Mouse (Mus musculus) thymus, adult 2 months (tissue): Measurements from ENCODE around the gene Cfd. TPM values are rescaled to one million over a fixed set of nuclear protein-coding genes. Genes with fewer than 3 reads are reported as not detected.

Experiments
- DNase-seq: peaks from one replicate; pipeline ENCODE4 v3.0.0; 2021
- H3K27ac ChIP-seq: fragments of 200-500 bp; 2 replicates; pipeline ENCODE4 v1.5.1; 2012; ENCODE audit warnings: low read length, control low read depth; ENCODE audit not compliant: control insufficient read depth, insufficient read depth
- H3K27me3 ChIP-seq: fragments of 200-500 bp; 2 replicates; pipeline ENCODE4 v1.6.1; 2012; ENCODE audit warnings: mild to moderate bottlenecking, low read length, moderate library complexity, mixed read lengths; ENCODE audit not compliant: control insufficient read depth, insufficient read depth
- H3K36me3 ChIP-seq: fragments of 200-500 bp; 2 replicates; pipeline ENCODE4 v1.6.1; 2012; ENCODE audit warnings: mild to moderate bottlenecking, low read length, moderate library complexity; ENCODE audit not compliant: control insufficient read depth, insufficient read depth
- H3K4me1 ChIP-seq: fragments of 200-500 bp; replicated peaks from 2 replicates; pipeline ENCODE4 v1.6.1; 2012; ENCODE audit warnings: low read length; ENCODE audit not compliant: control insufficient read depth, insufficient read depth
- H3K4me3 ChIP-seq: fragments of 200-500 bp; 2 replicates; pipeline ENCODE4 v1.5.1; 2012; ENCODE audit warnings: mild to moderate bottlenecking, low read length, control low read depth, moderate library complexity; ENCODE audit not compliant: control insufficient read depth, insufficient read depth
- CTCF ChIP-seq: fragments of 200-500 bp; IDR thresholded peaks from 2 replicates; pipeline ENCODE4 v1.5.1; 2012; ENCODE audit warnings: mild to moderate bottlenecking, control low read depth, low read length, moderate library complexity, borderline replicate concordance; ENCODE audit not compliant: control insufficient read depth, poor library complexity, insufficient read depth; ENCODE audit errors: extremely low read depth
- POLR2A ChIP-seq: fragments of 200-500 bp; IDR thresholded peaks from 2 replicates; pipeline ENCODE4 v1.6.1; 2012; ENCODE audit warnings: mild to moderate bottlenecking, low read length, control low read depth, moderate library complexity; ENCODE audit not compliant: control insufficient read depth, poor library complexity, insufficient read depth; ENCODE audit errors: extremely low read depth
- WGBS: fragments of 180-500 bp; shearing (Covaris S2); methylation state at CpG from one replicate; pipeline ENCODE4 v1.1.7; 2018; 5-methylcytosine and 5-hydroxymethylcytosine counted together
- polyA plus RNA-seq: library from polyadenylated mRNA; depleted of rRNA; stranded (reverse); fragments of >200 nt; gene quantifications from 2 replicates; pipeline ENCODE4 v1.2.3, GENCODE M21; 2012; rRNA removed

The Cfd gene
- polyA plus RNA-seq, 1 experiment, result 1,248 TPM

DNA sequence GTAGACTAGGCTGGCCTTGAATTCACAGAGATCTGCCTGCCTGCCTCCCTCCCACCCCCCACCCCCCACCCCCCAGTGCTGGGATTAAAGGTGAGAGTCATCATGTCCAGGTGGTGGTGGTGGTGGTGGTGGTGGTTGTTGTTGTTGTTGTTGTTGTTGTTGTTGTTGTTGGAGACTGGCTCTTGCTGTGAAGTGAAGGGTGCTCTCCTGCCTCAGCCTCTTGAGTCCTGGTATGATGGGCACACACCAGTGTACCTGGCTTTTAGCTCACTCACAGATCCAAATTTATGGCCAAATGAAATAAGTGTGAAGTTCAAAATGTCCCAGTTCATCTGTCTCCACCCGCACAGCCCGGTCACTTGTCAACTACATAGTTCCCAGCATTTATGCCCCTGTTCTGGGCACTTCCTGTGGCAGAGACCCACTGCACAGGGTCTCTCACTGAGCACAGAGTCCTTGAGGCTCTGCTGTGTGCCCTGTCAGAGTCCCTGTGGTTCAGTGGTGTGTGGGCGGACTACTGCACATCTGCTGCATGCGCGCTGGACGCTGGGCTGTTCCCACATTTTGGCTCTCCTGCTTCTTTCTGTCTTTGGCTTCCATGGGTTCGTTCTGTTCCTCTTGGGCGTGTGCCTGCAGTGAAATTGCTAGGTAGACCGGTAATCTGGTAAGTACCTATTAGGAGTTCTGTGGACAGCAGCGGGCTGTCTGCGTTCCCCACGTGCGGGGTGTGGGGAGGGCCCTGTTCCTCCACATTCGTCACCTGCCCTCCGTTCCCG lies 44.3 kb downstream of the Cfd start:
- WGBS, result 97% methylated on average over 16 of the region's 16 CpGs
- DNase-seq, result no peak

GRCm38 (mm10) chr10:79936284-79936910 lies 45.7 kb downstream of the Cfd start:
- no peak for DNase-seq
- no peak for TF ChIP-seq CTCF
- TF ChIP-seq POLR2A, result no peak
- 25% methylated on average over 10 of the region's 10 CpGs for WGBS
- Histone ChIP-seq H3K36me3 (no peaks in the 10 kb centered on the region), H3K4me1 (peaks cover 16% of the 10 kb centered on the region), H3K4me3 (no peak overlapping the region), H3K27me3 (no peaks in the 10 kb centered on the region), H3K27ac (no peak overlapping the region)

More for the DNA sequence above, 44.3 kb downstream of the Cfd start:
- H3K36me3 ChIP-seq, result no peaks in the 10 kb centered on the region
- H3K27me3 ChIP-seq, result no peaks in the 10 kb centered on the region
- no peak overlapping the region for H3K4me3 ChIP-seq
- no peak for TF ChIP-seq POLR2A
- TF ChIP-seq CTCF, result no peak
- peaks cover 14% of the 10 kb centered on the region for H3K4me1 ChIP-seq
- no peak overlapping the region for H3K27ac ChIP-seq

DNA sequence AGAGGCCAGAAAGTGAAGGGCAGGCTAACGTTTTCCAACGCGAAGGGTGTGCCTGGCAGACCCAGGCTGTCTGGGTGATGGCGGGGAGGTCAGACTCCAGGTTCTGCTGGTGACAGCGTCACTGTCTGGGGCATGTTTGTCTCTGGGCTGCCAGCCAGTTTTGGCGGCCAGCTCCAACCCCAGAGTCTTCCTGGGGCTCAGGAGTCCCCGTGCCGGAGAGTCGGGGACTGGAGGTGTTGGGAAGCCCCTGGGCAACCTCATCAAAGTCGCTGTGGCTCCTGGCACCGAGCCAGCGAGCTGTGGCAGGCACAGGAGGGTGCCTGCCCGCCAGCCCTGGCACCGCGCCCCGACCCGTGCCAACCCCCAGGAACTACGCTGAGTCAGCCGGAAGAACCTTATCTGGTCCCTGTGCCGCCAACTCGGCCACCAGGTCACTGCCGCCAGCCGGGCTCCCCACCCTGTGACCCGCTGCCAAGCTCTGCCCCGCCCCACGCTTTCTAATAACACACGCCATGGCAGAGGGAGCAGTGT lies 46.3 kb downstream of the Cfd start:
- H3K36me3 ChIP-seq, result no peaks in the 10 kb centered on the region
- no peak for TF ChIP-seq POLR2A
- TF ChIP-seq CTCF, result no peak
- no peak overlapping the region for H3K4me3 ChIP-seq
- H3K27ac ChIP-seq, result no peak overlapping the region
- peak; percentile 58 for DNase-seq
- H3K27me3 ChIP-seq, result no peaks in the 10 kb centered on the region
- WGBS, result 2% methylated on average over 27 of the region's 27 CpGs
- H3K4me1 ChIP-seq, result peaks cover 16% of the 10 kb centered on the region

- TF ChIP-seq CTCF (no peak), POLR2A (no peak)
- Histone ChIP-seq H3K4me1 (peaks cover 16% of the 10 kb centered on the region), H3K27ac (no peak overlapping the region), H3K4me3 (no peak overlapping the region), H3K27me3 (no peaks in the 10 kb centered on the region), H3K36me3 (no peaks in the 10 kb centered on the region)
- 67% methylated on average over 11 of the region's 11 CpGs for WGBS
- DNase-seq, result no peak
Observed at GRCm38 (mm10) chr10:79937775-79938526, 47.3 kb downstream of the Cfd start.

- TF ChIP-seq CTCF (no peak), POLR2A (no peak)
- 15% methylated on average over 7 of the region's 7 CpGs for WGBS
- H3K27ac ChIP-seq, result no peak overlapping the region
Observed at GRCm38 (mm10) chr10:79940749-79941148, 50.1 kb downstream of the Cfd start.

More at GRCm38 (mm10) chr10:79940749-79941148, 50.1 kb downstream of the Cfd start:
- peaks cover 16% of the 10 kb centered on the region for H3K4me1 ChIP-seq
- DNase-seq, result no peak
- H3K36me3 ChIP-seq, result no peaks in the 10 kb centered on the region
- no peaks in the 10 kb centered on the region for H3K27me3 ChIP-seq
- H3K4me3 ChIP-seq, result no peak overlapping the region

Other genes starting within 250 kb of the Cfd start
- 0.18 and 0.23 TPM in 2 replicates for gene Odf3l2, start 245.1 kb upstream of the Cfd start, polyA plus RNA-seq
- gene Madcam1, start 226.3 kb upstream of the Cfd start, polyA plus RNA-seq, result 2.9 and 4.0 TPM in 2 replicates
- gene Tpgs1, start 221.5 kb upstream of the Cfd start, polyA plus RNA-seq, result 92.1 and 92.3 TPM in 2 replicates
- gene Cdc34, start 208.7 kb upstream of the Cfd start, polyA plus RNA-seq, result 309 and 321 TPM in 2 replicates
- gene Gzmm, start 201.8 kb upstream of the Cfd start, polyA plus RNA-seq, result 0.57 and 1.2 TPM in 2 replicates
- gene Bsg, start 186.4 kb upstream of the Cfd start, polyA plus RNA-seq, result 345 and 396 TPM in 2 replicates
- gene Hcn2, start 174.2 kb upstream of the Cfd start, polyA plus RNA-seq, result 3.1 and 4.7 TPM in 2 replicates
- gene Polrmt, start 144.3 kb upstream of the Cfd start, polyA plus RNA-seq, result 104 and 109 TPM in 2 replicates
- not detected in 2 replicates for gene Fgf22, start 135.8 kb upstream of the Cfd start, polyA plus RNA-seq
- gene Rnf126, start 123.9 kb upstream of the Cfd start, polyA plus RNA-seq, result 375 and 472 TPM in 2 replicates
- 15.9 and 17.1 TPM in 2 replicates for gene Fstl3, start 113.6 kb upstream of the Cfd start, polyA plus RNA-seq
- 23.4 and 30.1 TPM in 2 replicates for gene Prss57, start 99.9 kb upstream of the Cfd start, polyA plus RNA-seq
- gene Palm, start 97.3 kb upstream of the Cfd start, polyA plus RNA-seq, result 63.7 and 87.8 TPM in 2 replicates
- 6.6 and 6.8 TPM in 2 replicates for gene Misp, start 69.9 kb upstream of the Cfd start, polyA plus RNA-seq
- gene Ptbp1, start 36.4 kb upstream of the Cfd start, polyA plus RNA-seq, result 583 and 703 TPM in 2 replicates
- gene Prtn3, start 16.4 kb upstream of the Cfd start, polyA plus RNA-seq, result 5.3 and 9.2 TPM in 2 replicates
- gene Plppr3, start 16.2 kb upstream of the Cfd start, polyA plus RNA-seq, result 1.1 and 1.9 TPM in 2 replicates
- gene Elane, start 4.6 kb upstream of the Cfd start, polyA plus RNA-seq, result 3.7 and 8.9 TPM in 2 replicates
- 103 and 121 TPM in 2 replicates for gene Med16, start 18.1 kb downstream of the Cfd start, polyA plus RNA-seq
- not detected in 2 replicates for gene Gm26602, start 20.0 kb downstream of the Cfd start, polyA plus RNA-seq
- 5.8 and 7.5 TPM in 2 replicates for gene Kiss1r, start 26.1 kb downstream of the Cfd start, polyA plus RNA-seq
- 279 and 303 TPM in 2 replicates for gene R3hdm4, start 30.4 kb downstream of the Cfd start, polyA plus RNA-seq
- gene Arid3a, start 36.2 kb downstream of the Cfd start, polyA plus RNA-seq, result 12.5 and 13.5 TPM in 2 replicates
- 68.1 and 74.5 TPM in 2 replicates for gene Wdr18, start 69.3 kb downstream of the Cfd start, polyA plus RNA-seq
- 0.07 and 0.14 TPM in 2 replicates for gene Grin3b, start 79.9 kb downstream of the Cfd start, polyA plus RNA-seq
- 540 and 566 TPM in 2 replicates for gene Tmem259, start 93.5 kb downstream of the Cfd start, polyA plus RNA-seq
- 239 and 245 TPM in 2 replicates for gene Cnn2, start 97.7 kb downstream of the Cfd start, polyA plus RNA-seq
- 79.5 and 83.5 TPM in 2 replicates for gene Abca7, start 105.6 kb downstream of the Cfd start, polyA plus RNA-seq
- gene Arhgap45, start 125.8 kb downstream of the Cfd start, polyA plus RNA-seq, result 1,362 and 1,504 TPM in 2 replicates
- gene Polr2e, start 148.9 kb downstream of the Cfd start, polyA plus RNA-seq, result 211 and 226 TPM in 2 replicates
- 517 and 598 TPM in 2 replicates for gene Gpx4, start 156.3 kb downstream of the Cfd start, polyA plus RNA-seq
- 127 and 138 TPM in 2 replicates for gene Sbno2, start 214.7 kb downstream of the Cfd start, polyA plus RNA-seq
- gene Stk11, start 224.9 kb downstream of the Cfd start, polyA plus RNA-seq, result 265 and 270 TPM in 2 replicates
- gene Atp5d, start 247.8 kb downstream of the Cfd start, polyA plus RNA-seq, result 1,163 and 1,361 TPM in 2 replicates
- 34.0 and 37.7 TPM in 2 replicates for gene Cbarp, start 250.0 kb downstream of the Cfd start, polyA plus RNA-seq